Mouse (Mus musculus): ENCODE measurements around the gene Atp2b1. TPM values are rescaled to one million over a fixed set of nuclear protein-coding genes. Genes with fewer than 3 reads are reported as not detected.

The Atp2b1 gene
- polyA plus RNA-seq, 1 experiment: 12.5 TPM

DNA sequence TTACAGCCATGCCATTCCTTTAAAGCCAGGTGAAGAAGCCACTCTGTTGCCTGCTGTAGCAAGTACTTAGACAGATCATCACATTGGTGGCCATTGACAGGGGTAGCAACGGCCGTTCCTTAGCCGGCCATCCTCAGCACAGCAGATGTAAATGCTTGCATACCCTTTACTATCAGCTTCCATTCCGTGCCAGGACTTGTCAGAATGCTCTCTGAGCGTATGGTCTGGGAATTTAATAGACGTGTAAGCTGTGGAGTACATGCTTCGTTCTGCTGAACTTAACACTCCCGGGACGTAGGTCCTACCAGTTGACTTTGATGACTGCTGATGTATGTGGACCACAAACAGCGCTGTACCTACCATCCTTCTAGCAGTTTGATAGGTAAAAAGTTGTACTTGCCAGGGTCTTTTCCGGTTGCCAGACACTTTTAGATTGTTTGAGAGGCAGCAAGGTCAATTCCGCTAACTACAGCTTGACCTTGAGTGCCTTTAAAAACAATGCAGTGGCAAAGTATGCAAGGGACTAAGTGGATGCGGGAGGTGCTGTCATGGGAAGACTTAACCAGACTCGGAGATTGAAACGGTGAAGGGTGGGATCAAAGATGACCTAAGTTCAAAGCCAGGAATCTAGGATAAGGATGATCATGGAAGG is 53.2 kb downstream of the Atp2b1 start:
- WGBS: 92% methylated on average over 15 of the region's 15 CpGs
- no peak for DNase-seq
- Histone ChIP-seq H3K27me3 (ENCODE audit: control insufficient read depth, insufficient read depth, low read length) (no peaks in the 10 kb centered on the region), H3K4me3 (ENCODE audit: control insufficient read depth, insufficient read depth, low read length) (no peak overlapping the region), H3K36me3 (ENCODE audit: control insufficient read depth, insufficient read depth, low read length) (peaks cover 10% of the 10 kb centered on the region; the same call in 1 of the 2 replicates), H3K27ac (ENCODE audit: control insufficient read depth, insufficient read depth, low read length) (no peak overlapping the region), H3K4me1 (replicated peaks; ENCODE audit: control insufficient read depth, insufficient read depth, low read length) (no peaks in the 10 kb centered on the region)
- TF ChIP-seq POLR2A (IDR thresholded peaks at IDR 0.05; ENCODE audit: control insufficient read depth, extremely low read depth, insufficient read depth, low read length, poor library complexity): no peak
- no peak for TF ChIP-seq CTCF (IDR thresholded peaks at IDR 0.05; ENCODE audit: borderline replicate concordance, control insufficient read depth, extremely low read depth, insufficient read depth, low read length, poor library complexity)

DNA sequence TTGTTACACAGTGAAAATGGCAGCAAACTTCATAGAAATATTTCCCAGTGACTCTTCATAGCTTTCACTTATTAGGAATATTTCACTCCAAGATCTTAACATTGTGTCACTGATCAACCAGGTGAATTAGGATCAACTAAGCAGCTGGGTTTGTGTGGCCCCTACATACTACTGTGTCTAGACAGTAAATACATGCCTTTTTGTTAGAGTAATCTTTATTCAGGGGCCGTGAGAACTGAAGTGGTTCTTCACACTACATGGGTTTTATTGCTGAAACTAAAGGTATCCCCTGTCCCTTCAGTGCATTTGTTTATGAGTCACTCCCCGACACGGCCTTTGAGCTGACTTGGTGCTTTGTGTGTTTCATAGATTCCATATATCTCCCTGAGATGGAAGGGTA is 56.7 kb downstream of the Atp2b1 start:
- Histone ChIP-seq H3K4me1 (replicated peaks; ENCODE audit: control insufficient read depth, insufficient read depth, low read length) (no peaks in the 10 kb centered on the region), H3K27me3 (ENCODE audit: control insufficient read depth, insufficient read depth, low read length) (no peaks in the 10 kb centered on the region), H3K36me3 (ENCODE audit: control insufficient read depth, insufficient read depth, low read length) (peaks cover 10% of the 10 kb centered on the region; the same call in 1 of the 2 replicates), H3K27ac (ENCODE audit: control insufficient read depth, insufficient read depth, low read length) (no peak overlapping the region), H3K4me3 (ENCODE audit: control insufficient read depth, insufficient read depth, low read length) (no peak overlapping the region)
- no peak for TF ChIP-seq POLR2A (IDR thresholded peaks at IDR 0.05; ENCODE audit: control insufficient read depth, extremely low read depth, insufficient read depth, low read length, poor library complexity)
- TF ChIP-seq CTCF (IDR thresholded peaks at IDR 0.05; ENCODE audit: borderline replicate concordance, control insufficient read depth, extremely low read depth, insufficient read depth, low read length, poor library complexity): no peak
- 97% methylated on average over 3 of the region's 3 CpGs for WGBS
- DNase-seq: no peak

DNA sequence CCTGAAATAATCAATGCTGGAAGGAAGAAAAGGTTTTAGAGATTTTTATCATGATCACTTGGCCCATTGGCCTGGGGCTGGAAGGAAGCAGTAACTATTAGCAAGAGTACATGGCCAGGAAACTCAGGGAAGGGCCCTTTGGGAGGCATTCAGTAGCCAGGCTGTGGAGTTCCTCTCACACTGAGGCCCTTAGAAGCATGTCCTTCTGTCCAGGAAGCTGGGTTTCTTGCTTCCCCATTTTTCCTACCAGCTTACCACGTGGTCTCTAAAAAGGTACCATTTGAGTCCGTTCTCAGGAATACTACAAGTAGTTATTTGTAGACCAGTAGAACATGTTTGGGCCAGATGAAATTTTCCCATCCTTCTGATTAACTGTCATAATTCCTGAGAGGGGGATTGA is 58.2 kb downstream of the Atp2b1 start:
- WGBS: 51% methylated on average over 2 of the region's 2 CpGs
- no peaks in the 10 kb centered on the region for H3K4me1 ChIP-seq (replicated peaks; ENCODE audit: control insufficient read depth, insufficient read depth, low read length)

DNA sequence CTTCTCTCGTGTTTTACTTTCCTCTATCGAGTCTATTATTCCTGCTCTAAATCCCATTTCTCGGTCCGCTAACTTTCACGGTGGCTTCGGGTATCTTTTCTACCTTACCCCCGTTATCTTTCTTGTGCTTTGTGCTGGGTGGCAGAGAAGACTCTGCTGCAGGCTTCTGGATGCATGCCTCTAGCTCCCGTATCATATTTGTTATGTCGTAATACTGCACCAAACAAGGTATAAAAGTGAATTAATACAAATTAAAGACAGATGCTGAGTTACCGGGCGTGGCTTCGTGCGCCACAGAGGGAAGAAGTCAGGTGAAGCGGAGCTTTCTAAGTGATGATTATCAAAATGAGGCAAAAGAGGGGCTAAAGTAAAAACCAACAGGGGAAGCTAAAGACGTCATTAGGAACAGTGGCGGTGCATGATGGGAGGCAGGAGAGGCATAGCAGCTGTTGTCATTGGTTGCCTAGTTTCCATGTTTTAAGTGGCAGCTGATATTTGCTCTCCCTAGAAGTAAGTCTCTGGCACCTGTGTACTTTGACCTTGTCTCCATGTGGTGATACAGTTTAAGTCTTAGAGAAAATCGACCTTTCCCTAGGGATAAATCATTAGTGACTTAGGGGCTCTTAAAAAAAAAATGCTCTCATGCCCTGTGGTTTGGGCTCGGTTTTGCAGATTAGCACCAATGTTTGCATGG is 58.9 kb downstream of the Atp2b1 start:
- H3K4me1 ChIP-seq (replicated peaks; ENCODE audit: control insufficient read depth, insufficient read depth, low read length): no peaks in the 10 kb centered on the region
- WGBS: 93% methylated on average over 18 of the region's 18 CpGs
- TF ChIP-seq POLR2A (IDR thresholded peaks at IDR 0.05; ENCODE audit: control insufficient read depth, extremely low read depth, insufficient read depth, low read length, poor library complexity) (no peak), CTCF (IDR thresholded peaks at IDR 0.05; ENCODE audit: borderline replicate concordance, control insufficient read depth, extremely low read depth, insufficient read depth, low read length, poor library complexity) (no peak)

More for the DNA sequence above, 58.2 kb downstream of the Atp2b1 start:
- DNase-seq: no peak
- H3K27ac ChIP-seq (ENCODE audit: control insufficient read depth, insufficient read depth, low read length): no peak overlapping the region
- no peaks in the 10 kb centered on the region for H3K27me3 ChIP-seq (ENCODE audit: control insufficient read depth, insufficient read depth, low read length)
- peaks cover 10% of the 10 kb centered on the region; the same call in 1 of the 2 replicates for H3K36me3 ChIP-seq (ENCODE audit: control insufficient read depth, insufficient read depth, low read length)
- TF ChIP-seq CTCF (IDR thresholded peaks at IDR 0.05; ENCODE audit: borderline replicate concordance, control insufficient read depth, extremely low read depth, insufficient read depth, low read length, poor library complexity) (no peak), POLR2A (IDR thresholded peaks at IDR 0.05; ENCODE audit: control insufficient read depth, extremely low read depth, insufficient read depth, low read length, poor library complexity) (no peak)
- no peak overlapping the region for H3K4me3 ChIP-seq (ENCODE audit: control insufficient read depth, insufficient read depth, low read length)

DNA sequence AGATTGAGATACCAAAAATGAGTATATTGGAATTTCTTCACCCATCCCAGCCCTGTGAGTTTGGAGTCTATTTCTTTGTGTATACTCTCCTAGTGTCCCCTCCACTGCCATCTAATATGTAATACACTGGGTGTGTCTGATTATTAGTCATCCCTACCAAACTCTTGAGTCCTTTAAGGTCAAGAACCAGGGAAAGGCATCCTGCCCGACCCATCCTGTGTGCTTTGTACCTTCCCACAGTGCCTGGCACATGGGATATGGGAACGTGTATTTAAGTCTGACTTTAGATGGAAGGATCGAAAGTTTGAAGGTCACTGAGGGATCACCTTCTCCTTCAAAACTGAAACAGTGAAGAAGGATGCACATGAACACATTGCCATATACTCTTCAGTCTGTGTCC is 60.4 kb downstream of the Atp2b1 start:
- H3K4me3 ChIP-seq (ENCODE audit: control insufficient read depth, insufficient read depth, low read length): no peak overlapping the region
- no peak overlapping the region for H3K27ac ChIP-seq (ENCODE audit: control insufficient read depth, insufficient read depth, low read length)
- H3K27me3 ChIP-seq (ENCODE audit: control insufficient read depth, insufficient read depth, low read length): no peaks in the 10 kb centered on the region
- DNase-seq: no peak
- no peaks in the 10 kb centered on the region for H3K4me1 ChIP-seq (replicated peaks; ENCODE audit: control insufficient read depth, insufficient read depth, low read length)
- 97% methylated on average over 3 of the region's 3 CpGs for WGBS
- peaks cover 1% of the 10 kb centered on the region; the same call in 1 of the 2 replicates for H3K36me3 ChIP-seq (ENCODE audit: control insufficient read depth, insufficient read depth, low read length)
- no peak for TF ChIP-seq CTCF (IDR thresholded peaks at IDR 0.05; ENCODE audit: borderline replicate concordance, control insufficient read depth, extremely low read depth, insufficient read depth, low read length, poor library complexity)
- TF ChIP-seq POLR2A (IDR thresholded peaks at IDR 0.05; ENCODE audit: control insufficient read depth, extremely low read depth, insufficient read depth, low read length, poor library complexity): no peak

More for the DNA sequence above, 58.9 kb downstream of the Atp2b1 start:
- Histone ChIP-seq H3K4me3 (ENCODE audit: control insufficient read depth, insufficient read depth, low read length) (no peak overlapping the region), H3K27ac (ENCODE audit: control insufficient read depth, insufficient read depth, low read length) (no peak overlapping the region), H3K36me3 (ENCODE audit: control insufficient read depth, insufficient read depth, low read length) (peaks cover 10% of the 10 kb centered on the region; the same call in 1 of the 2 replicates), H3K27me3 (ENCODE audit: control insufficient read depth, insufficient read depth, low read length) (no peaks in the 10 kb centered on the region)
- DNase-seq: no peak

DNA sequence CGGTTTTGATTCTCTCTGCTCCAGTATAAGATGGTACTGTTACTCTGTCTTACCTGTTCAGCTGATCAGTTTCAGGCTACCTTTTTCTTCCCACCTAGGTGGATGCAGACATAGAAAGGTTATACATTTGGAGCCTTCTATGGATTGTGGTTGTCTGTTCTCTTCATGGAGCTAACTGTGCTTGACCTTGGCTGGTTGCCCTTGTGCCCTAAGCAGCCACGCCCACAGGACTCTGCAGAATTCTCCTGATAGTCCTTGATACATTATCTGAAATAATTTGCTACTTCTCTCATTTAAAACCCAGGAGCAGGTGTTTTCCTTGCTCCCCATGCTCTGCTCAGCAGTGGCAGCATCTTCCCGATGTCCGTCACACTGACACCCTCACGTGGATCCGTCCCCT is 61.4 kb downstream of the Atp2b1 start:
- WGBS: 96% methylated on average over 6 of the region's 6 CpGs
- no peak overlapping the region for H3K4me3 ChIP-seq (ENCODE audit: control insufficient read depth, insufficient read depth, low read length)
- TF ChIP-seq CTCF (IDR thresholded peaks at IDR 0.05; ENCODE audit: borderline replicate concordance, control insufficient read depth, extremely low read depth, insufficient read depth, low read length, poor library complexity) (no peak), POLR2A (IDR thresholded peaks at IDR 0.05; ENCODE audit: control insufficient read depth, extremely low read depth, insufficient read depth, low read length, poor library complexity) (no peak)

More for the DNA sequence above, 61.4 kb downstream of the Atp2b1 start:
- Histone ChIP-seq H3K4me1 (replicated peaks; ENCODE audit: control insufficient read depth, insufficient read depth, low read length) (no peaks in the 10 kb centered on the region), H3K36me3 (ENCODE audit: control insufficient read depth, insufficient read depth, low read length) (no peaks in the 10 kb centered on the region), H3K27me3 (ENCODE audit: control insufficient read depth, insufficient read depth, low read length) (no peaks in the 10 kb centered on the region), H3K27ac (ENCODE audit: control insufficient read depth, insufficient read depth, low read length) (no peak overlapping the region)
- DNase-seq: no peak

Measured in thymus, adult 2 months (tissue).